Mouse (Mus musculus) kidney, postnatal 10 days (tissue): ENCODE results near the gene Rabgef1.

Experiments
- DNase-seq: peaks from one replicate; pipeline ENCODE4 v3.0.0; 2021; ENCODE audit warnings: mixed read lengths

Gene Rabgef1

GRCm38 (mm10) chr5:130218336-130218735, 46.7 kb downstream of the Rabgef1 start:
- DNase-seq: no peak

DNA sequence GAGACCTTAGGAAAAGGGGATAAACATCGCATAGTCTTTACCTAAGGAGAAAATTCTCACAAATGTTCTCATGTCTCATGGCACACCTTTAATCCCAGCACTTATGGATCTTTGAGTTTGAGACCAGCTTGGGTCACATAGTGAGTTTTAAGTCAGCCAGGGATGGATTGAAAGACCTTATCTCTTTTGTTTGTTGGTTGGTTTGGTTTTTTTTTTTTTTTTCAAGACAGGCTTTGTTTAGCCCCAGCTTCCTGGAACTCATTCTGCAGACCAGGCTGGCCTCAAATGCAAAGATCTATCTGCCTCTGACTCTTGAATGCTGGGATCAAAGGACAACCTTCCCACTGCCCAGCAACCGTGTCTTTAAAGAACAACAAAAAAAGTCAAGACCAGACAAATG, 49.7 kb downstream of the Rabgef1 start:
- peak; percentile 23 for DNase-seq

DNA sequence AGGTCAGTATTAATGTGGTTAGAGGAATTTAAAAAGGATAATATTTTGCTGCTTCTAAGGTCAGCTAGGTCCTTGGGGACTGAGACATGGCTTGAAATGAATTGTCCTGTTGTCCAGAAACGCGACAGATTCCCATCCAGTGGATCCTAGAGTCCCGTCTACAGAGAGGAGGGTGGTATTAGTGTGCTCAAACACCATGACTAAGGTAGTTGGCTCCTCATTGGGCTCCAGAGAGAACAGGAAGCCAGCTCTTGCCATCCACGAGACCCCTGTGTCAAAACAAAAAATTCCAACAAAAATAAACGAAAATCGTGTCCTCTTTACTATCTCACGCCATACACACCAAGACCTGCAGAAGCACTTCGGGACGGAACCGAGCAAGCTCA, 50.2 kb downstream of the Rabgef1 start:
- DNase-seq: no peak

DNA sequence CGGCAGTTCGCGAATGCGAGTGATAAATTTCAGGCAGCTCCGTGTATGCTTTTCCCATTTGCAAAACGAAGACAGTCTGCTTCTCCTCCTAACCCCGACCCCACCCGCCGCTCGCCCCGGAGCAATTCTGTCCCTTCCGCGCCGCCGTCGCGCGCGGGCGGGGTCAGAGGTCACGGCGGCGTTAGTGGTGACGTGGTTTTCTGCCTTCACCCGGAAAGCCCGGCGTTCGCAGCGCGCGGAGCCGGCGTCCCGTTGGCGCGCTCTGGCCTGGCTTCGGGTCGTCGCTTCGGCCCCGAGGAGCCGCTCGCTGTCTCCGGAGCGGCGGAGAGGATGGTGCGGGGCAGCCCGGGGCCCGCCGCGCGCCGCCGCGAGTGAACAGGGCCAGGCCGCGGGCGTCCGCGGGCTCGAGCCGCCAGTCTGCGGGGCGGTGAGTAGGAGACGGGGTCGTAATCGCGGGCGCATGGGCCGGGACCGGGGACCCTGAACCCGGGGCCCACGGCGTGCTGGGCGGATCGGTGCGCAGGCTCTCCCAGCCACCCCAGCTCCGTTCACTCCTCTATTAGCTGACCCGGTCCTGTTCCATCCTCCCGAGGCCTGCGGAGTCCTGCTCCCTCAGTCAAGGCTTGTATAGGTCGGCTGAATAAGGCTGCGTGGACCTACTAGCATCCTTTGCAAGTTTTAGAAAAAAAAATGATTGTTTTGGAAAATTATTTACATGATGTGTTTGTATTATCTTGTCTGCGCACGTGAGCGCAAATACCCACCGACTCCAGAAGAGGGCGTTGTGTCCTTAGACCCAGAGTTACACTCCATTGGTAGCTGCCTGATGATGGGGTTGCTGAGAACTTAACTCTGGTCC, 50.8 kb downstream of the Rabgef1 start:
- peak; percentile 96 for DNase-seq

DNA sequence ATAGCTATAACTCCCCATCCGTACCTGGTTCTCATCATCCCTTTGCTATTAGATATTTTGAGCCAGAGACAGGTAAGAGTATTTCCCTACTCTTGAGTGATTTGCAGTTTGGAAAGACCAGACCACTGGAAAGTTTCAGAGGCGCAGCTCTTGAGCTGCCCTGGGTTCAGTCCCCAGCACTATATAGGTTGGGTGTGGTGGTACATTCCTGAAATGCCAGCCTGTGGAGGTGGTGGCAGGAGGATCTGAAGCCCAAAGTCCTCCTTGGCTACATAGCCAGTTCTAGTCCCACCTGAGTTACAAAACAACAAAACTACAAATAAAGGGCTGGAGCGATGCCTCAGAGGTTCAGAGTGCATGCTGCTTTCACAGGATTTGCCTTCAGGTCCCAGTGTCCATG, 55.2 kb downstream of the Rabgef1 start:
- DNase-seq: no peak

GRCm38 (mm10) chr5:130228120-130228519, 56.5 kb downstream of the Rabgef1 start:
- no peak for DNase-seq

GRCm38 (mm10) chr5:130236302-130236701, 64.7 kb downstream of the Rabgef1 start:
- DNase-seq: no peak

DNA sequence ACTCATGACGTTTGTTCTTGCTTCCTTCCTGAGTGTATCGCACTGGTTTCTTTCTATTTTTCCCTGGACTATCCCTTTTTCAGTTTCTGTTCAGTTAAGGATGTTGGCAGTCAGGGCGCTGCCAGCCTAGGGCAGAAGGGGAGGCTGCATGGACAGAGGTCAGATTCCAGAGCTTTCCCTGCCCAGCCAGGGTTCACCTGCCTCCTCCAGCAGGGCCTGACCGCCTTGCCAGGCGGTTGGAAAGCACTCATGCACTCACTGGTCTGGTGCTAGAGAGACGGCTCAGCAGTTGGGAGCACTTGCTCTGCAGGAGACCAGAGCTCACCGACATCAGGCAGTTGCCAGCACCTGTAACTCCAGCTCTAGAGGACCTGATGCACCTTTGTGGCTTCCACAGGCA, 67.6 kb downstream of the Rabgef1 start:
- DNase-seq: peak; percentile 58

DNA sequence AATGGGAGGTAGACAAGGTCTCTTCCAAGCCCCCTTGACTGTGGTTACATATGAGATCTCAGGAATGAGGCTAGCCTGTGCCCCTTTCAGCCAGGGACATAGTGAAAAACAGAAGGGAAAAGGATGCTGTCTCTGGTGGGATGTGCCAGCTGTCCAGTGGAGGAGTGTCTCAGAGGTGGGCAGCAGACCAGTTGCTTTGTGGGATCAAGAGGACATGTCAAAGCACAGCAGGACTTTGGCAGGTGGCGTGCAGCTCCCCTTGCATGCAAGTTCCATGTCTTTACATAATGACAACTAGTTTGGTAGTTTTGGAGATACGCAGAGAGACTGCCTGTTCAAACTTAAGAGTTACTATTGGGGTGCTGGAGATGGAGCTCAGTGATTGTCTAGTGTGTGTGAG, 68.3 kb downstream of the Rabgef1 start:
- no peak for DNase-seq

- no peak for DNase-seq
Observed at GRCm38 (mm10) chr5:130241426-130241825, 69.8 kb downstream of the Rabgef1 start.

DNA sequence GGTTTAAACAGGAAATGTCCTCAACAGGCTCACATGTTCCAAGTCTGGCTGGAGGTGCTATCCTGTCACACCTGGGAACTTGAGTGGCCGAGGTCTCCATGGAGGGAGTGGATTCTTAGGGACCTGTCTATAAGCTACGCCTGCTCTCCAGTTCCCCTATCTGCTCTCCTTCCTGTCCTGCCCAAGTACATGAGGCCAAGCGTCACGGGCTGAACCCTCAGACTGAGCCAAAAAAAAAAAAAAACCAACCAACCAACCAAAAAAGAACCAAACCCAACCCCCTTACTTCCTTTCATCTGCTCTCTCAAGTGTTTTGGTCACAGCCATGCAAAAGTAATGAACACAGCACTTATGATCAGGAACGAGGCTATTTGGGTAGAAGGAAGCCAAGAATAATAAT, 76.2 kb downstream of the Rabgef1 start:
- no peak for DNase-seq

- DNase-seq: peak; percentile 37
Observed at GRCm38 (mm10) chr5:130254164-130255016, 82.8 kb downstream of the Rabgef1 start.

DNA sequence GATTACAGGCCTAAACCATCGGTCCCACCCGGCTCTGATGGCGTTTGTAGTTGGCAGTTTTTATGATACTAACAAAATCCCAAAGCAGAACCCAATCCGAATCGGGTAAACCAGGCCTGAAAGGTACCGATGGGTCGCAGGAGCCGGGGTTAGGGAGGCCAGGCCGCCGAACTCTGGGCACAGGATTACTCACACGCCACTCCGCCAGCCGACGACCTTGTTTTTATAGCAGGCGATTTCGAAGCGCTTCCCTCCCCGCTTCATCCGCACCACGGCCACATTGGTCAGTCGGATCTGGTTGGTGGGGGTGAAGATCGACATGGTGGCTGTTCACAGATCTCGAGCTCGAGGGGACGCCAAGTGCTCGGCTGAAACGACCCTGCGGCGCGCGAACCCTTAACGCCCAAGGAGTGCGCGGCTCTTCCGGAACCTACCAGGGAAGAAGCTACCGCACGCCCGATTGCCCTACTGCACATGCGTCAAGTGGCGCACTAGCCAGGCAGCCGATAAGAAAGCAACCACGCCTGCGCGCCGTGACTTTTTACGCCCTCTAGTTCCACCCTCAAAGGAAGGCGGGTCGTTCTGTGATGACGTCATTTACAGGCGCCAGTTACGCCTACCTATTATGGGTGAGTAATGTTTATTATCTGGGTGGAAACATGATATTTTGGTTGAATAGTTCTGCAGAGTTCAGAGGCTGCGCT, 83.6 kb downstream of the Rabgef1 start, which contains the start of the genes Sbds and Tyw1:
TSS of gene Sbds (minus strand) at position 514 of the 704 bp plus-strand sequence.
TSS of gene Tyw1 (plus strand) at position 603 of the 704 bp plus-strand sequence.
- DNase-seq: peak; percentile 99

DNA sequence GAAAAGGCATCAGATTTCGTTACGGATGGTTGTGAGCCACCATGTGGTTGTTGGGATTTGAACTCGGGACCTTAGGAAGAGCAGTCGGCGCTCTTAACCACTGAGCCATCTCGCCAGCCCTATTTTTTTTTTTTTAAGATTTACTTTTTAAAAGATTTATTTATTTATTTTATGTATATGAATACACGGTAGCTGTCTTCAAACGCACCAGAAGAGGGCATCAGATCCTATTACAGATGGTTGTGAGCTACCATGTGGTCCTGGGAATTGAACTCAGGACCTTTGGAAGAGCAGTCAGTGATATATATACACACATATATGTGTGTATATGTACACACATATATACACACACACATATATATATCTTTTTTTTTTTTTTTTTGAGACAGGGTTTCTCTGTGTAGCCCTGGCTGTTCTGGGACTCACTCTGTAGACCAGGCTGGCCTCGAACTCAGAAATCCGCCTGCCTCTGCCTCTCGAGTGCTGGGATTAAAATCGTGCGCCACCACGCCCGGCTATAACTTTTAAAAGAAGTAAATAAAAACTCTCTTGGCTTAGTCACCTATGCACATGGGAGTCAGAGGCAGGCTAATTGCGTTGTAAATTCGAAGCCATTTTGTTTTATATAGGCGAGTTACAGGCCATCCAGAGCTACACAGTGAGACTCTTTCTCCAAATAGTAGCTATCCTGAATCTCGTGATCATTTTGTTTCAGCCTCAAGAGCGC, 84.4 kb downstream of the Rabgef1 start:
- DNase-seq: peak; percentile 20

DNA sequence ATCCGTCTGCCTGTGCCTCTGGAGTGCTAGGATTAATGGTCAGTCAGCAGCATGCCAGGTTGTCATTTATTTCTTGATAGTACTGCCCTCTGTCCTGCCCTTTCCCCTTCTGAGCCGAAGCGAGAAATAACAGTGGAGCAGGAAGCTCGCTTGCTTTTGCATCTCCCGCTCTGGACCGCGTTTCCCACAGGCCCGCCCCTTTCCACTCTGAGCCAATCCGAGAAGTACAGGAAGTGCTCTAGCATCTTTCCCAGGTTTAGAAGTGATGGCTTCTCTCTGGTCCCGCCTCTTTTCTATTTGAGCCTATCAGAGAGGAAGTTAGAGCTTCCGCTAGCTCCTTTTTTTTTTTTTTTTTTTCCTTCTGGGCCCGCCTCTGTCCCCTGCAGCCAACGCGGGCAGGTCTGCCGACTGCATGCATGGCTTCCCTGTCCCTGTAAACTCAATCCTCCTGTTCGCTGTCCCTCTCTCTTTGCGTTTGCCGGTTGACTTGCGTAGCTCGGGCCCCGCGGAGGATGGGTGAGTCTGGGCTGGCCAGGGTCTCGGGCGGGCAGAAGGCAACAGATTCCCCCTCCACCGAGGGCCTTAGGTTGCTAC, 85.2 kb downstream of the Rabgef1 start:
- peak; percentile 96 for DNase-seq

DNA sequence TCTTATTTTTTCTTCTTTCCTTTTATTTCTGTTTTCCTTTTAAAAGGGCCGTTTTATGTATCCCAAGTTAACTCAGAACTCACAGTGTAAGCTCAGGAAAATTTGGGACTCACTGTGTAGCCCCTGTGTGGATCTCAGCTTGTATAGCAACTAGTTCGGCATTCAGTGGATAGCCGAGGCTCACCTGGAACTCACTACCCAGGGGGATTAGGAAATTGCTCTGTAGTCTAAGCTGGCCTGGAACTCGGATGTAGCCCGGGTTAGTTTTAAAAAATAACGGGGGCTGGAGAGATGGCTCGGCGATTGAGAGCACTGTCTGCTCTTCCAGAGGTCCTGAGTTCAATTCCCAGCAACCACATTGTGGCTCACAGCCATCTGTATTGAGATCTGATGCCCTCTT, 85.7 kb downstream of the Rabgef1 start:
- DNase-seq: no peak

GRCm38 (mm10) chr5:130263454-130263853, 91.9 kb downstream of the Rabgef1 start:
- no peak for DNase-seq
